Mouse (Mus musculus): Measurements from ENCODE around the gene Pfn3. TPM values are rescaled to one million over a fixed set of nuclear protein-coding genes. Genes with fewer than 3 reads are reported as not detected.
"Not testable (repeated sequence)": the region's sequence is repeated elsewhere in the genome, so short reads cannot be mapped to it uniquely, and the experiment has no call there.

Gene Pfn3
- not detected in 2 replicates for polyA plus RNA-seq (2012; rRNA removed)

- WGBS, result 29% methylated on average over 41 of the region's 41 CpGs
Observed at GRCm38 (mm10) chr13:55414743-55415380, at the start of gene Pfn3. Gene Pfn3 (minus strand): TSS chr13:55415232.

GRCm38 (mm10) chr13:55464027-55464884 is 49.2 kb upstream of the Pfn3 start, which contains the start of gene Prr7:
Gene Prr7 (plus strand): TSS chr13:55464267.
- 1% methylated on average over 80 of the region's 84 CpGs for WGBS
- no peak for DNase-seq (ENCODE audit: low read depth, low spot score)

More at GRCm38 (mm10) chr13:55414743-55415380, at the start of gene Pfn3:
- DNase-seq (ENCODE audit: low read depth, low spot score), result no peak

- no peak for DNase-seq (ENCODE audit: low read depth, low spot score)
- WGBS, result 23% methylated on average over 14 of the region's 14 CpGs
Observed at GRCm38 (mm10) chr13:55463399-55464026, 48.5 kb upstream of the Pfn3 start.

GRCm38 (mm10) chr13:55462965-55463364 is 47.9 kb upstream of the Pfn3 start:
- WGBS, result 72% methylated on average over 2 of the region's 2 CpGs
- no peak for DNase-seq (ENCODE audit: low read depth, low spot score)

DNA sequence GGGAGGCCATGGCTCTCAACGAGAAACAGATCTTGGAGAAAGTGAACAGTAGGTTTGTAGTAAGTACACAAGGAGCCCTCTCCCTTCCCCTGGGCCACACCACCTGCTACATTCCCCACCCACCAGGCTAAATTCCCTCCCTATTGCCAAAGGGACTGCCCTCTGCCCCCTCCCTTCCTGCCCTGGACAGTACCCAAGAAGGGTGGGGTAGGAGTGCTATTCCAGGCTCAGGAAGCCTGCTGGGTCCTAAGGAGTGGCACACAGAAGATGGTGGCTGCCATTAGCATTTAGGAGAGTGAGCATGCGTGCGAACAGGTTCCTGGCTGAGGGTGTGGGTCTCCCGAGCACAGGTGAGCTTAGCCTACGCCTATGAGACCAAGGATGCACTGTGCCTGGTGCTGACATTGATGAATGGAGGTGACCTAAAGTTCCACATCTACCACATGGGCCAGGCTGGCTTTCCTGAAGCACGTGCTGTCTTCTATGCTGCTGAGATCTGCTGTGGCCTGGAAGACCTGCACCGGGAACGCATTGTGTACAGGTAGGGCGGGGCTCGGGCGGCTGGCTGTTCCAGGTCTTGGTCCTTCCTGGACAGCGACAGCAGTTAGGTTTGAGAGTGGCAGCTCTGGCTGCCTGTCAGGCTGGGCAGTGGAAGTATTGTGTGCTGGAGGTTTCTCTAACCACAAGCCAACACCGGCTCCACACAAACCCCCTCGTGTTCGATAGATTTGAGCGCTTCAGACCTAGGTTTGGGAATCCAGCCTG is 36.9 kb upstream of the Pfn3 start:
- DNase-seq (ENCODE audit: low read depth, low spot score), result no peak
- WGBS, result 41% methylated on average over 16 of the region's 16 CpGs

GRCm38 (mm10) chr13:55451296-55451695 is 36.3 kb upstream of the Pfn3 start:
- no peak for DNase-seq (ENCODE audit: low read depth, low spot score)

GRCm38 (mm10) chr13:55450511-55450980 is 35.5 kb upstream of the Pfn3 start:
- 48% methylated on average over 11 of the region's 11 CpGs for WGBS
- DNase-seq (ENCODE audit: low read depth, low spot score), result no peak

More at GRCm38 (mm10) chr13:55451296-55451695, 36.3 kb upstream of the Pfn3 start:
- 40% methylated on average over 10 of the region's 10 CpGs for WGBS

- no peak for DNase-seq (ENCODE audit: low read depth, low spot score)
- WGBS, result 46% methylated on average over 17 of the region's 17 CpGs
Observed at GRCm38 (mm10) chr13:55449679-55450441, 34.8 kb upstream of the Pfn3 start.

DNA sequence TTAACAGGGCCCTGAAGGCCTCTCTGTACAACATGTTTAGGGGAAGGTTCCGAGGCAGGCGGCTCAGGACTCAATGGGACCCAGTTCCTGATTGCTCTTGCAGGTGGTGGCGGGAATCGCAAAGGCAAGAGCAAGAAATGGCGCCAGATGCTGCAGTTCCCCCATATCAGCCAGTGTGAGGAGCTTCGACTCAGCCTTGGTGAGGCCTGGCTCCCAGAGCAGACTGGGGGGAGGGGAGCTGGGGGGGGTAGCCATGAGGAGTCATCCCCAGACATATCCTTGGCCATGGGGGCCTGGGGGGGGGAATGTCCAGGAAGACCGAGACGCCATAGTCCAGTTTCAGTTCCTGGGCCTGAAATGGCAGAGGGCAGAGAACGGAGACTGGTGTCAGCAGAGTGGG is 34.2 kb upstream of the Pfn3 start:
- no peak for DNase-seq (ENCODE audit: low read depth, low spot score)
- 75% methylated on average over 9 of the region's 9 CpGs for WGBS

GRCm38 (mm10) chr13:55448131-55448530 is 33.1 kb upstream of the Pfn3 start:
- WGBS, result 90% methylated on average over 5 of the region's 5 CpGs

DNA sequence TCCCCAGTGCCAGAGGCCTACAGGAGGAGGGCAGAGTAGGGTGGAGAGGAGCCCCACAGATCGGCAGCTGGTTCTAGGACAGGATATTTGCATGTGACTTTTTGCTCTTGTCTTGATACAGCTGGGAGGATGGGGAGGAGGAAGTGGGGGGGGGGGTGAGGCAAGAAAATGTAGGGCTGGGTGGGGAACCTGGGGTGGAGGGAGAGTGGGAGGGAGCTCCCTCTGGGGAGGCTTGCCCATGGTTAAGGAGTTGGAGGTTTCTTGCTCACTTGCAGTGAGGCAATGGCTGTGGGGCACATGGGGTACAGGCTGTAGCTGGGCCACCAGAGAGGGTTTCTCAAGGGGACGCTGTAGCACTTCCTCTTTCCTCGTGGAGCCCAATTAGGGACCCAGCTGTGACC is 32.5 kb upstream of the Pfn3 start:
- no peak for DNase-seq (ENCODE audit: low read depth, low spot score)
- WGBS, result 37% methylated on average over 3 of the region's 3 CpGs

More at GRCm38 (mm10) chr13:55448131-55448530, 33.1 kb upstream of the Pfn3 start:
- DNase-seq (ENCODE audit: low read depth, low spot score), result no peak

DNA sequence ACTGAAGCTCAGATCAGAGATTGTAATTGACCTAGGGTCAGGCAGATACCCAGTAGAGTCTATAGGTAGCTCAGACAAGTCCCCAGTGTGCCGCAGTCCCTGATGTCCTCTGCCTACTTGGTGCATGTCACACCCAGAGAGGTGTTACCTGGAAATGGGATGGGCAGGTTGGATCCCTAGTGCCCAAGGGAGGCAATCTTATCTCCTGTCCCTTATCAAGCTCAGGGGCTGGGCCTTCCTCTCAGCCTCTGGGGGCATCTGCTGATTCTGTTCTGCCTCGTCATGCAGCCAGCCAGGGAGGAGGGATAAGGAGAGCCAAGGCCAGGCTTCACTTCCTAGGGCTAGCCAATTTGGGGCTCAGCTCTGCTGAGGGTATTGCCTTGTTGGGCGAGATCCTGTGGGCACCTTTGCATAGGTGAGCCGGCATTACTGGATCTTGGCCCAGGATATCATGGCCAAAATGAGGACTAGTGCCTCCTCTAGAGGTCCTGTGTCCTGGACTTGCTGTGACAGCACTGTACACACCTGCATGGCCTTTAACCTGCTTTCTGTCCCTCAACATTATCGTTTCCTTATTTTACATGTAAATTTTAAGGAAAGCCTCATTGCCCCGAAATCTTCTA is 31.6 kb upstream of the Pfn3 start:
- 42% methylated on average over 6 of the region's 6 CpGs for WGBS

DNA sequence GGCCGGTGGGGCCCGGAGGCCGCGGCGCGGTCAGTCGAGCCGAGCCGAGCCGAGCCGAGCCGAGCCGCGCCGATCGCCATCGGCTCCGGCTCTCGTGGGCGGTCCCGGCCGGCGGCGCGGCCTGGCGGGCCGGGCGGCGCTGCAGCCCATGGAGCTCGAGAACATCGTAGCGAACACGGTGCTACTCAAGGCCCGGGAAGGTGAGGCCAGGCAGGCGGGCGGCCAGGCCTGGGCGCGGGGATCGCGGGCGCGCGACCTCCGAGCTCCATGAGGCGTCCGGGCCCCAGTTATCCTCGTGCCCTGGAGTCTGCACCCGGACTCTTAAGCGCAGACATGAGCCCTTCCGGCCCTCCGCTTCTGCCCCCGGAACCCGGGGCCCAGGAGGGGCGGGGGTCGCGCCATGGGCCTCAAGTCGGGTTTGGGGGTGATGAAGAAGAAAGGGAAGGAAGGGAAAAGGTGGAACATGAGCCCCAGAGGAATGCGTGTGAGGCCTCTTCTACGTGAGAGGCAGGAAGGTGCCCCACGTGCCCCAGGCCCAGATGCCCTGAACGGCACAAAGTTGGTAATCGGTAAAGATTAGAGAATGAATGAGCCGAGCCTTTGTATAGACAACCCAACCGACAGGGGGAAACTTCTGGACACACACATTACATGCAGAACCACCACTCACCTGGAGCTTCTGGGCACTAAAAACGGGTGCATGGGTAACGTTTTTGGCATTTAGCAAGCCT is 30.5 kb upstream of the Pfn3 start:
- under 1% methylated on average over 65 of the region's 66 CpGs for WGBS
- DNase-seq (ENCODE audit: low read depth, low spot score), result no peak

More for the DNA sequence above, 31.6 kb upstream of the Pfn3 start:
- no peak for DNase-seq (ENCODE audit: low read depth, low spot score)

GRCm38 (mm10) chr13:55444937-55445315 is 29.9 kb upstream of the Pfn3 start, which contains the start of gene Grk6:
Gene Grk6 (plus strand): TSS chr13:55445072.
- WGBS, result under 1% methylated on average over 35 of the region's 35 CpGs
- peak; percentile 97 for DNase-seq (ENCODE audit: low read depth, low spot score)

GRCm38 (mm10) chr13:55444286-55444936 is 29.4 kb upstream of the Pfn3 start:
- no peak for DNase-seq (ENCODE audit: low read depth, low spot score)
- 1% methylated on average over 33 of the region's 33 CpGs for WGBS

- DNase-seq (ENCODE audit: low read depth, low spot score), result no peak
Observed at GRCm38 (mm10) chr13:55443799-55444285, 28.8 kb upstream of the Pfn3 start.

GRCm38 (mm10) chr13:55437111-55437629 is 22.1 kb upstream of the Pfn3 start:
- 83% methylated on average over 15 of the region's 15 CpGs for WGBS
- not testable (repeated sequence) for DNase-seq (ENCODE audit: low read depth, low spot score)

More at GRCm38 (mm10) chr13:55443799-55444285, 28.8 kb upstream of the Pfn3 start:
- WGBS, result 11% methylated on average over 9 of the region's 9 CpGs
